Mouse (Mus musculus) testis, postnatal 14 days (tissue): Measurements from ENCODE around the gene Spag7.

ENCODE experiments used
- DNase-seq: peaks from one replicate; pipeline ENCODE4 v3.0.0; 2021; ENCODE audit warnings: low spot score

Gene Spag7

DNA sequence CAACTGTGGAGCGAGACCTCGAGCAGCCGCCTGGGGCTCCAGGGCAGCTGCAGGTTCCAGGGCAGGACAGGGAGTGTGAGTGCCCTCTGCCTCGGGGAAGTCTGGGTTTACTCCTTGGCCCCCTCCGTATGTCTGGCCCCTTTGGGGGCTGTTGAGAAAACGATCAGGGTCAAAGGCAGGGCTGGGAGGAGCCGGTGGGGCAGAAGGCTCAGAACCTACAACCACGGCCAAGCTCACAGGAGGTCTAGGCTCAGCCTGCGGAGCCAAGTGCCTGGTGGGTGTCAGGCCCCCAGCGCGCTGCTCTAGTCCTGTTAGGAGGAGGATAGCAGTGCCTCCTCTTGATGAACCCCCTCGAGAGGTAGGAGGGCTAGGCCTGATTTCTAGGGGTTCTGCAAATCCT, 12.0 kb upstream of the Spag7 start:
- no peak for DNase-seq

DNA sequence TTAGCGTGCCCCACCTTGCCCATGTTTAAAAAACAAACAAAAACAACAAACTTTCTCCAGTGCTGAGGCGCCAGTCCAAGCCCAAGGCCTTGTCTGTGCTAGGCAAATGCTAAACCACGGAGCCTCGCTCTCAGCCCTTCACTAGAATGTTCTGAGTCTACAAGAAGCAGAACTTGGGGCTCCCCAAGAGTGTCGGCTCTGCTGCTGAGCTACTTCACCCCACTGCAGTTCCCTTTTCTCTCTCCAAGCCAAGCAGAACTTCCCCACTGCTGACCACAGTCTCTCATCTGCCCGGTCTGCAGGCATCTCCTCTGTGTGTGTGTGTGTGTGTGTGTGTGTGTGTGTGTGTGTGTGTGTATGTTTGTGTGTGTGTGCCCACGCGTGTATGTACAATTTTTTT, 10.7 kb upstream of the Spag7 start:
- no peak for DNase-seq

DNA sequence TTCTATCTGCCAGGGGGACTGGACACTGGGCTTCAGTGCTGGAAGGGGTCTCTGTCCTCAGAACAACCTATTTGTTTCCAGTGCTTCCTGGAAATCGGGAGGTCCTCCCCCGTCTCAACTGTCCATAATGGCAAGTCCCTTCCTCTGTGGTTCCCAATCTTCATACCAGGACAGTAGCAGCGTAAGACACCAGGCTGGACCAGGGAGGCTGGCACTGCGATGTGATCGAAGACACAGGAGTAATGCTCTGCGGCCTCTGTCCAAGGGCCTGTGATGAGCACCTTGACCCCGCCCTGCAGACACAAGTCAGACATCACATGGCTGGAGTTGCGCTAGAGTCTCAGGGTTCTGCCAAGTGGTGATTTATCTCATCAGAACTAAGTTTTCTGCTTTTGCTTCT, 10.1 kb upstream of the Spag7 start:
- no peak for DNase-seq

GRCm38 (mm10) chr11:70678576-70678975, 9.4 kb upstream of the Spag7 start:
- no peak for DNase-seq

DNA sequence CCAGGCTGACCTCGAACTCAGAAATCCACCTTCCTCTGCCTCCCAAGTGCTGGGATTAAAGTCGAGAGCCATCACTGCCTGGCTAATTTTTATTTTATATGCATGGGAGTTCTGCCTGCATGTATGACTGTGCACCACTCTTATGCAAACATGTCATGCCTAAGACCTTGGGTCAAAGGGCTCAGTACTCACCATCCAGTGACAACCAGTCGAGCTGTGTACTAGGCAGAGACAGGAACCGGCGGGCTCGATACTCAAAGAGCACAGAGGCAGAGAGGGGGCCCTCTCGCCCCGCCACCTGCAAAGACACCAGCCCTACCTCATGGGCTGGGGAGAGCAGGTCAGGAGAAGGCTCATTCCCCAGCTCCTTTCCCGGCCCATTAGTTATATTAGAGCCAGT, 8.9 kb upstream of the Spag7 start:
- no peak for DNase-seq

- DNase-seq: no peak
Observed at GRCm38 (mm10) chr11:70674501-70674900, 5.3 kb upstream of the Spag7 start.

DNA sequence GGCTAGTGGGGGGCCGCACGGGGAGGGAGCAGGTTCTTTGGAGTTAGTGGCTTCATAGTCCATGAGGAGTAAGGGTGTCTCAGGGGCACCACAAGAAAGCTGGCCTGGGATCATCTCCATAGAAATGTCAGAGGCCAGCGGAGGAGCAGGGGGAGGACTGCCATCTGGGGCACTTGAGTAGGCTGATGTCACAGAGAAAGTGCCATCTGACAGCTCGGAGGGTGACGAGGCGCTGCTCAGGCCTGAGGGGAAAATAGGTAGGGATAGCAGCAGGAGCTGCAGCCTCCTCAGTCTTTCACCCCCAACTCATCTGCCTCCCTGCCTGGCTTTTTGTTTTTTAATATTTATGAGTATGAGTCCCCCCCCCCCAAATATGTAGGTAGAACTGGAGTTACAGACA, 4.8 kb upstream of the Spag7 start:
- no peak for DNase-seq

DNA sequence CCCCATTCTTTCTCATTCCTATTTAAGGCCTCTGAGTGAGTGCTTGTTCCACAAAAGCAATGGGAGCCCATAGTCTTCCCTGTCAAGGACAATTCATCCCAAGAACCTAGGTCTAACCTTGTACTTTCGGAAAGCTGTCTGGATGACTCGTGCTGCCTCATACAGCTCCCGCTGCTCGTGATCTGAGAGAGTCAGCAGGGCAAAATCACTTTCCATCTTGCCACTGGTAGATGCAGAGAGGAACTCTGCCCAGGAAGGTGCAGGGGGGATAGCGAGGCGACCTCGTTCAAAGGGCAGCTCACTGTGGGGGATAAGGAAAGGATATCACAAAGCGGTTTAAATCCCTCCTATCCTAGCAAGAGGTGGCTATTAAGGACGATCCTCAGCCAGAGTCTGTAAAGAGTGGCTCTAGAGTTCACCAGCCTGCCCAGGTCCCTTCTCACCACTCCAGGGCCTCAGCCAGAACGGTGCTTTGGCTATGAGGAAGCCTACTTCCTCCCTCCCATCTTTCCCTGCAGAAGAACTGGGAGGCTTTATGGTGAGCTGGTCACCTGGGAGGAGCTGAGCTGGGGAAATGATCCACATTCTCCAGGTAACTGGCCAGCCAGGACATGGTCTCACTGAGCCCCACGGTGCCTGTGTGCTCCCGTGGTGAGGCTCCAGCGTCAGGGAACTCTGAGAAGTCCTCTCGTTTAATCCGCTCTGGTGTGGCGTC, 2.3 kb upstream of the Spag7 start:
- DNase-seq: no peak

GRCm38 (mm10) chr11:70670483-70670882, 1.3 kb upstream of the Spag7 start:
- DNase-seq: no peak

DNA sequence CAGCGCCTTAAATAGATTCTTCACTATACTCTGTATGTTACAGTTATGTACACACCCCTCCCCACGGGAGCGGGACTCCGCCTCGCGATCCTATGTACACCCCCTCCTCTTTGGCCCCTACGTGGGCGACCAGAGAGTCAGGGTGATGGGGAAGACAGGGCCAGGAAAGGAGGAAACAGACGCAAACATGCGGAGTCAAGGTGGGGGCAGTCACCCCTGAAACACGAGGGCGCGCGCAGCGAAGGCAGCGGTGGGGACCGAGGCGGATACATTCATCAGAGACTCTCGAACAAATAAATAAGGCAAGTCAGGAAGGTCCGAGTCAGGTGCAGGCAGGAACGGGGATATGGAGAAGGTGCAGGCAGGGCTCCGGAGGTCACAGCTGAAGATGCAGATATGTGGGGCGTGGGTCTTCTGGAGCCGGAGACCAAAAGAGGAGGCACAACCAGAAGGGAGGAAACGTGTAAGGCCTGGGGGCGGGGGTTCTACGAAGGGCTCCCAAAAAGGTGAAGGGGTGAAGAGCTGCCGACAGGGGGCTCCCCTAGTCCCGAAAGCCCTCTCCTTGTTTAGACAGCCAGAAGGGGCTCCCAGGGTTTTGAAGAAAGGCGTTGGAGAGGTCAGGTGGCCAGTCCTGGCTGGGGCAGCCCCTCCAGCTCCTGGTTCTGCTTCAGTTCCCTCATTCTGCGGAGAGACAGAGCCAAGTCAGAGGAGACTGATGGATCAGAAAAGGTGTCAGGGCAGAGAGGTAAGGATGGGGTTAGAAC, 548 bp upstream of the Spag7 start:
- DNase-seq: peak; percentile 72

- no peak for DNase-seq
Observed at GRCm38 (mm10) chr11:70668335-70668770, 863 bp downstream of the Spag7 start.

DNA sequence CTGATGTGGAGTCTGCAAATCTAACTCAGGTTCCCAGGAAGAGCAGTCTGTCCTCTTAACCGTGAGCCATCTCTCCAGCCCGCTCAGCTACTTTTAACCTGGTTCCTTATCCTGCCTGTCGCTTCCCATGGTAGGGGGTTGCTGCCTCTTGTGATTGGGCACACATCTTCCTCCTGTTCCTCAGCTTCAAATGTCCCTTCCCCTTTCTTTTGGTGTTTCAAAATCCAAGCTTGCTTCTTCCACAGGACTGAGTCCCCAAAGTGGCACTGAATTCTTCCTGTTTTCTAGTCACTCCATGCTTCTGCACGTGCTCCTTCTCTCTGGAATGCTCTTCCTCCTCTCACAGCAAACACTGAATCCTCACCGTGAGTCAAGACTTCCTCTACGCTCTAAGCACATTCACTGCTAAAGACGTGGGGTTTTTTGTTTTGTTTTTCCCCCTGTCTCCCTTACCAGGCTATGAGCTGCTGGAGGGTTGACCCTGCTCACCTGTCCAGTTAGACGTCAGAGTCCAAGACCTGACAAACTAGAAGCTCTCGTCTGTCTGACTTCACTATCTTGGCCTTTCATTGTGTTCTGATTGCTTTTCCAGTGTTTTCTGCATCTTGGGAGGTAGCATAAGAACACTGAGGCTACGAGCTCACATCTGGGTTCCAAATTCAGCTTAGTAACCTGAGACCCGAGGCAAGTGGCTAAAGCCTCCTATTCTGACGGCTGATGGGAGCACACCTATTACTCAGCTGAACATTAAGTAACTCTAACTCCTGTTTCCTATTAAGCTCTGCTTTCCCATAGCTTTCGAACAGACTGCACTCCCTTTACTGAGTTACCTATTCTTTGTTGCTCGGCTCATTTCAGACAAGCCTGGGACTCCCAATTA, 1.7 kb downstream of the Spag7 start:
- DNase-seq: no peak

- no peak for DNase-seq
Observed at GRCm38 (mm10) chr11:70666687-70667086, 2.5 kb downstream of the Spag7 start.

DNA sequence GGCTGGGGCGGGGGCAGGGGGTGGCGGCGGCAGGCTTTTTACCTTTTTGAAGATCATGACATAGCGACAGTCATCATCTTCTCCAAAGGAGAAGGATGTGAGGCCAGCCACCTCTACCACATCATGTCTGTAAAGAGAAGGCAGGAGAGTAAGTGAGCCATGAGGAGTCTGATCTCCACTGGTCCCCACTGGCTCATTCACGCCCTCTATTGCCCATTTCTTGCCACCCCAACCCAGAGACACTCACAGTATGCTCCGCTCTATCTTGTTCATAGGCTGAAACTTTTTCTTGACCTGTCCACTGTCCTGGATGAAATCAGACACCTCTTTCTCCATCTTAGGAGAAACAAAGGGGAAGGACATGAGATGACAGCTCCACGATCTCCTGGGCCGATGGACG, 4.5 kb downstream of the Spag7 start:
- no peak for DNase-seq

DNA sequence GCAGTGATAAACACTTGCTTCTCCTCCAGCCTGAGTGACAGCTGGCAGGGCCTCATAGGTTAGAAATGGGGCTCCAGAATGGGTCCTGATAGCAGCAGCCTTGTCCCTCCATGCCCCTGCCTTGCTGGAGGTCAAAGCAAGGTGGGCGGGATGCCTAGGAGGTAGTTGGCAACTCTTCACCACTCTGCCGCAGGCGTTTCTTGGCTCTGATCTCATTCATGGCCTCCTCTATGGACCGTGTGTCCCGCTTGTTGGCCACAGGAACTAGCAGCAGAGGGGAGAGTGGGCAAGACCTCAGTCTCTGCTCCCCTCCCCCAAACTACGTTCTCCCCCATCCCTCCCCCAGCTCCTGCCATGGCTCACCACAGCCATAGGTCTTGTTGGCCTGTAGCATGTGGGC, 5.3 kb downstream of the Spag7 start:
- DNase-seq: no peak

GRCm38 (mm10) chr11:70663101-70663500, 6.1 kb downstream of the Spag7 start:
- DNase-seq: no peak

DNA sequence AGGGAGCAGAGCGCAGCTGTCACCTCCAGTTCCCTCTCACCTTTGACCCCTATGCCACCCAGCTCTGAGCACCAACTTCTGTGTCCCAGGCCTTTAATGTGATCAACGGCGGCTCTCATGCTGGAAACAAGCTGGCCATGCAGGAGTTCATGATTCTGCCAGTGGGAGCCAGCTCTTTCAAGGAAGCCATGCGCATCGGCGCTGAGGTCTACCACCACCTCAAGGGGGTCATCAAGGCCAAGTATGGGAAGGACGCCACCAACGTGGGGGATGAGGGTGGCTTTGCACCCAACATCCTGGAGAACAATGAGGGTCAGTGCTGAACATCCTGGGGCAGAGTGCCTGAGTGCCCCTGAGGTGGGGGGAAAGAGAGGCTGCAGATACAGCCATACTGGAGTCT, 8.6 kb downstream of the Spag7 start:
- DNase-seq: no peak

GRCm38 (mm10) chr11:70658942-70659341, 10.3 kb downstream of the Spag7 start:
- no peak for DNase-seq

DNA sequence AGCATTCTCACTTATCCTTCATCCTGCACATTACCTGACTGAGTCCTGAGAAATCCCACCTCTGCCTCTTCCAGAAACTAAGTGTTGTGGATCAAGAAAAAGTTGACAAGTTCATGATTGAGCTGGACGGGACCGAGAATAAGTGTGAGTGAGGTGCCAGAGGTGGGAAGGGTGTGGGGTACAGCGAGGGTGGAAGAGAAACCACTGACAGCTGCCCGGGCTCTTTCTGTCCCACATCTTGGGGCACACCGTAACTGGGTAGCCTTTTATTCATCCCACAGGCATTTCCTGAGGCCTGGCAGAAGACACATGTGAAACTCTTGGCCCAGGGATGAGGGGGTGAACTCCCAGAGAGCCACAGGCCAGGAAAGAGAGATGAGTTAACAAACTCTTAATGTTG, 10.7 kb downstream of the Spag7 start:
- no peak for DNase-seq

DNA sequence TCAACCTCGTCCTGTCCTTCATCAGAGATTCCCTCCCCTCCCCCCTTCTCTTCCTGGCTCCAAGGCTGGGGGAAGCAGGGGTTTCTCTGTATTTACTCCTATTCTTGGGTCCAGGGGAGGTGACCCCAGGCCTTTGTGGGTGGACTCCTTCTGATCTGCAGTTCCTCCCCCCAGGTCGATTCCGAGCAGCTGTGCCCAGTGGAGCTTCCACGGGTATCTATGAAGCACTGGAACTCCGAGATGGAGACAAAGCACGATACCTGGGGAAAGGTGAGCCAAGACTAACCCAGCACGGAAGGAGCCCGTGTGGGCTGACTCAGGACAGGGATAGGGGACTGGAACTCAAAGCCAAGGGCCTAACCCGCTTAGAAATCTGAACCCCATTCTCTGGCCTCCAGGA, 11.2 kb downstream of the Spag7 start:
- no peak for DNase-seq

- DNase-seq: no peak
Observed at GRCm38 (mm10) chr11:70657573-70657972, 11.6 kb downstream of the Spag7 start.

- DNase-seq: no peak
Observed at GRCm38 (mm10) chr11:70656964-70657363, 12.3 kb downstream of the Spag7 start, which contains the start of gene Eno3. Gene Eno3, plus strand, starts transcription at chr11:70657202.

- no peak for DNase-seq
Observed at GRCm38 (mm10) chr11:70656456-70656927, 12.7 kb downstream of the Spag7 start.
